Mouse (Mus musculus) cerebellum, adult 11 months (tissue): ENCODE measurements around the gene Zcchc9.

ENCODE experiments used
- DNase-seq: peaks from one replicate; pipeline ENCODE4 v3.0.0; 2022

Gene Zcchc9

GRCm38 (mm10) chr13:91761654-91762445 lies 45.7 kb downstream of the Zcchc9 start:
- no peak for DNase-seq

GRCm38 (mm10) chr13:91760302-91761050 lies 47.0 kb downstream of the Zcchc9 start:
- DNase-seq = no peak

- DNase-seq = no peak
Measured at GRCm38 (mm10) chr13:91759791-91760190, 47.7 kb downstream of the Zcchc9 start.

GRCm38 (mm10) chr13:91758316-91759048 lies 49.0 kb downstream of the Zcchc9 start:
- DNase-seq = no peak

GRCm38 (mm10) chr13:91756230-91756629 lies 51.3 kb downstream of the Zcchc9 start:
- no peak for DNase-seq

GRCm38 (mm10) chr13:91754762-91755161 lies 52.7 kb downstream of the Zcchc9 start:
- no peak for DNase-seq

GRCm38 (mm10) chr13:91753724-91754123 lies 53.8 kb downstream of the Zcchc9 start:
- no peak for DNase-seq

GRCm38 (mm10) chr13:91749981-91750380 lies 57.5 kb downstream of the Zcchc9 start:
- DNase-seq = no peak

- no peak for DNase-seq
Measured at GRCm38 (mm10) chr13:91748401-91748800, 59.1 kb downstream of the Zcchc9 start.
